16 mouse cellular contexts compared by ENCODE assay signal in the genomic region with DNA sequence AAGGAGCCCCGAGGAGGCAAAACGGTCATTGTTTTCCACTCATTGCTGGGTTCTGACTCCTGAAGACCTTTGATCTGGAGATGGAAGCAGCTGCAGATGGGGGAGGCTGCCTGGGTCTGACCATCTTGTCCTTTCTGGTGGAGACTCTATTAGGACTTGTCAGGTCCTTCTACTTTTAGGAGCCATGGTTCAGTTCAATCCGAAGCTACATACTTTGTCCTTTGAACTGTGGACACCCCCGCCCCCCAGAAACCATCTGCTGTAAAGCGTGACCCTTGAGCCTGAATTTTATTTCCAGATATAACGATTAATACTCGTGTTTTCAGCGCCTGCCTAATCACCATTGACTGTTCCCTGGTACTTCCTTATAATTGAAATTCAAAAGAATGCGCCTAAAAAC.
"Had no signal": no experiment of that assay in that cellular context is flagged by ENCODE, and none has a peak within 500 bp of the region (broad histone marks: within the 10 kb centered on the region; RNA-seq: fewer than 3 reads in every experiment).

No protein-coding gene starts in this region.

- H3K4me1 ChIP-seq: midbrain, embryonic 10.5 days; midbrain, embryonic 12.5 days had no signal

- H3K4me3 ChIP-seq: midbrain, embryonic 10.5 days; midbrain, embryonic 12.5 days; myocyte; neural tube, embryonic 13.5 days; neural tube, embryonic 15.5 days had no signal

- DNase-seq: lung, adult 18-20 months; lung, embryonic 14.5 days; lung, postnatal 10 days; lung, postnatal 4 days; midbrain, embryonic 14.5 days; right cerebral cortex, postnatal 14 days; spleen, adult 18-20 months; thymus, adult 18-20 months; thymus, postnatal 14 days; thymus, postnatal 36 days had no signal

- H3K27ac ChIP-seq: midbrain, embryonic 10.5 days; midbrain, embryonic 12.5 days; neural tube, embryonic 13.5 days; neural tube, embryonic 15.5 days had no signal

- H3K4me2 ChIP-seq: lung, embryonic 14.5 days; midbrain, embryonic 12.5 days; neural tube, embryonic 13.5 days; neural tube, embryonic 15.5 days had no signal

- H3K27me3 ChIP-seq: midbrain, embryonic 12.5 days; neural tube, embryonic 13.5 days; neural tube, embryonic 15.5 days had no signal

- ATAC-seq: midbrain, embryonic 16.5 days had no signal

- H3K9ac ChIP-seq: lung, embryonic 14.5 days; midbrain, embryonic 12.5 days; neural tube, embryonic 13.5 days; neural tube, embryonic 15.5 days had no signal

- H3K36me3 ChIP-seq: midbrain, embryonic 10.5 days; midbrain, embryonic 12.5 days; neural tube, embryonic 13.5 days; neural tube, embryonic 15.5 days had no signal

- H3K9me3 ChIP-seq: midbrain, embryonic 10.5 days; midbrain, embryonic 12.5 days; neural tube, embryonic 13.5 days; neural tube, embryonic 15.5 days had no signal
